Comparison of ENCODE assay signal across 27 mouse cellular contexts in genomic region chr13:74864000-74864399, GRCm38 (mm10).
"Had no signal": no experiment of that assay in that cellular context is flagged by ENCODE, and none has a peak within 500 bp of the region (broad histone marks: within the 10 kb centered on the region; RNA-seq: fewer than 3 reads in every experiment).

No protein-coding gene starts in this region.

- H3K27ac ChIP-seq: gastrocnemius, adult 2 months; heart, embryonic 10.5 days; hindbrain, embryonic 10.5 days; hindbrain, embryonic 12.5 days; hindbrain, embryonic 14.5 days; intestine, embryonic 15.5 days; layer of hippocampus, adult 2 months; left cerebral cortex, adult 2 months; limb, embryonic 13.5 days; limb, embryonic 15.5 days; liver, embryonic 12.5 days; liver, embryonic 14.5 days had no signal

- H3K36me3 ChIP-seq: heart, embryonic 10.5 days; heart, embryonic 12.5 days; hindbrain, embryonic 10.5 days; hindbrain, embryonic 12.5 days; intestine, embryonic 15.5 days; limb, embryonic 13.5 days; limb, embryonic 15.5 days; liver, embryonic 12.5 days had no signal

- DNase-seq: gastrocnemius, adult 2 months; gastrocnemius, postnatal 10 days; gastrocnemius, postnatal 25 days; heart, adult 18-20 months; heart, postnatal 10 days; heart, postnatal 4 days; kidney, adult 18-20 months; kidney, adult 8-10 months; kidney, postnatal 10 days; kidney, postnatal 25 days; kidney, postnatal 4 days; left cerebral cortex, postnatal 4 days had no signal

- H3K27me3 ChIP-seq: heart, embryonic 12.5 days; hindbrain, embryonic 12.5 days; intestine, embryonic 15.5 days; limb, embryonic 13.5 days; limb, embryonic 15.5 days; liver, embryonic 12.5 days had no signal

- H3K4me1 ChIP-seq: heart, embryonic 10.5 days; heart, embryonic 12.5 days; hindbrain, embryonic 10.5 days; hindbrain, embryonic 12.5 days; intestine, embryonic 15.5 days; limb, embryonic 13.5 days; limb, embryonic 15.5 days; liver, embryonic 12.5 days had no signal

- H3K9ac ChIP-seq: heart, embryonic 12.5 days; hindbrain, embryonic 12.5 days; hindbrain, embryonic 14.5 days; intestine, embryonic 15.5 days; limb, embryonic 13.5 days; limb, embryonic 15.5 days; liver, embryonic 12.5 days; liver, embryonic 14.5 days had no signal

- H3K4me3 ChIP-seq: gastrocnemius, adult 2 months; heart, embryonic 10.5 days; heart, embryonic 12.5 days; hindbrain, embryonic 10.5 days; hindbrain, embryonic 12.5 days; intestine, embryonic 15.5 days; layer of hippocampus, adult 2 months; left cerebral cortex, adult 2 months; limb, embryonic 13.5 days; limb, embryonic 15.5 days; liver, embryonic 12.5 days had no signal

- H3K9me3 ChIP-seq: heart, embryonic 10.5 days; heart, embryonic 12.5 days; hindbrain, embryonic 10.5 days; hindbrain, embryonic 12.5 days; intestine, embryonic 15.5 days; limb, embryonic 13.5 days; limb, embryonic 15.5 days; liver, embryonic 12.5 days had no signal

- ATAC-seq: hindbrain, embryonic 16.5 days; inflammation-experienced regulatory T-cells, adult 6 months; intestine, embryonic 15.5 days; intestine, postnatal 0 days; liver, embryonic 12.5 days had no signal

- H3K4me2 ChIP-seq: heart, embryonic 12.5 days; hindbrain, embryonic 12.5 days; hindbrain, embryonic 14.5 days; intestine, embryonic 15.5 days; limb, embryonic 13.5 days; limb, embryonic 15.5 days; liver, embryonic 12.5 days had no signal
